Mouse (Mus musculus): Measurements from ENCODE around the gene Boc. TPM values are rescaled to one million over a fixed set of nuclear protein-coding genes. Genes with fewer than 3 reads are reported as not detected.
A peak's percentile ranks its signal among the peaks of the same experiment; 100 is the strongest.

Boc gene
- polyA plus RNA-seq, 1 experiment from 2014 or later = 7.8 TPM

GRCm38 (mm10) chr16:44538401-44539395 is 20.0 kb downstream of the Boc start:
- Histone ChIP-seq H3K36me3 (ENCODE audit: control insufficient read depth, insufficient read depth, low read length) (no peaks in the 10 kb centered on the region), H3K27me3 (ENCODE audit: control insufficient read depth, insufficient read depth, low read length) (no peaks in the 10 kb centered on the region), H3K27ac (ENCODE audit: low read depth, low read length) (no peak overlapping the region), H3K9me3 (ENCODE audit: control insufficient read depth, low read length) (no peaks in the 10 kb centered on the region), H3K4me2 (ENCODE audit: low read depth, low read length) (0 out of 2 replicates have a peak overlapping the region, but pooled peaks have one; percentile 14), H3K9ac (replicated peaks; ENCODE audit: low read depth, low read length) (no peak overlapping the region), H3K4me1 (ENCODE audit: control insufficient read depth, insufficient read depth, low read length) (peaks cover 17% of the 10 kb centered on the region; the same call in 1 of the 2 replicates), H3K4me3 (ENCODE audit: low read depth, low read length) (no peak overlapping the region)
- peak; percentile 41; the same call in 1 of the 2 replicates for ATAC-seq (ENCODE audit: low read depth)
- 45% methylated on average over 16 of the region's 16 CpGs for WGBS

- H3K9me3 ChIP-seq (ENCODE audit: control insufficient read depth, low read length) = no peaks in the 10 kb centered on the region
- H3K27me3 ChIP-seq (ENCODE audit: control insufficient read depth, insufficient read depth, low read length) = no peaks in the 10 kb centered on the region
- peaks cover 39% of the 10 kb centered on the region for H3K4me1 ChIP-seq (ENCODE audit: control insufficient read depth, insufficient read depth, low read length)
- no peak for ATAC-seq (ENCODE audit: low read depth)
- peak overlapping the region; percentile 3; the same call in 1 of the 2 replicates for H3K4me2 ChIP-seq (ENCODE audit: low read depth, low read length)
- no peak overlapping the region for H3K4me3 ChIP-seq (ENCODE audit: low read depth, low read length)
- H3K27ac ChIP-seq (ENCODE audit: low read depth, low read length) = no peak overlapping the region
- WGBS = 22% methylated on average over 7 of the region's 7 CpGs
- no peak overlapping the region for H3K9ac ChIP-seq (replicated peaks; ENCODE audit: low read depth, low read length)
- no peaks in the 10 kb centered on the region for H3K36me3 ChIP-seq (ENCODE audit: control insufficient read depth, insufficient read depth, low read length)
These were observed 24.6 kb downstream of the Boc start for GRCm38 (mm10) chr16:44534122-44534521.

- H3K9me3 ChIP-seq (ENCODE audit: control insufficient read depth, low read length) = no peaks in the 10 kb centered on the region
- no peak overlapping the region for H3K4me2 ChIP-seq (ENCODE audit: low read depth, low read length)
- H3K4me1 ChIP-seq (ENCODE audit: control insufficient read depth, insufficient read depth, low read length) = peaks cover 36% of the 10 kb centered on the region
- no peak overlapping the region for H3K4me3 ChIP-seq (ENCODE audit: low read depth, low read length)
- H3K27me3 ChIP-seq (ENCODE audit: control insufficient read depth, insufficient read depth, low read length) = no peaks in the 10 kb centered on the region
- H3K9ac ChIP-seq (replicated peaks; ENCODE audit: low read depth, low read length) = no peak overlapping the region
- WGBS = 46% methylated on average over 8 of the region's 8 CpGs
- no peak for ATAC-seq (ENCODE audit: low read depth)
- no peaks in the 10 kb centered on the region for H3K36me3 ChIP-seq (ENCODE audit: control insufficient read depth, insufficient read depth, low read length)
- H3K27ac ChIP-seq (ENCODE audit: low read depth, low read length) = no peak overlapping the region
These were observed 25.2 kb downstream of the Boc start for GRCm38 (mm10) chr16:44533522-44533921.

- Histone ChIP-seq H3K9me3 (ENCODE audit: control insufficient read depth, low read length) (no peaks in the 10 kb centered on the region), H3K27ac (ENCODE audit: low read depth, low read length) (no peak overlapping the region), H3K36me3 (ENCODE audit: control insufficient read depth, insufficient read depth, low read length) (no peaks in the 10 kb centered on the region), H3K4me2 (ENCODE audit: low read depth, low read length) (no peak overlapping the region), H3K27me3 (ENCODE audit: control insufficient read depth, insufficient read depth, low read length) (no peaks in the 10 kb centered on the region), H3K4me1 (ENCODE audit: control insufficient read depth, insufficient read depth, low read length) (peaks cover 33% of the 10 kb centered on the region), H3K4me3 (ENCODE audit: low read depth, low read length) (no peak overlapping the region), H3K9ac (replicated peaks; ENCODE audit: low read depth, low read length) (no peak overlapping the region)
- 47% methylated on average over 16 of the region's 16 CpGs for WGBS
- ATAC-seq (ENCODE audit: low read depth) = no peak
These were observed 25.8 kb downstream of the Boc start for GRCm38 (mm10) chr16:44532851-44533250.

GRCm38 (mm10) chr16:44531239-44531797 is 27.4 kb downstream of the Boc start:
- Histone ChIP-seq H3K4me2 (ENCODE audit: low read depth, low read length) (peak overlapping the region; percentile 55), H3K9me3 (ENCODE audit: control insufficient read depth, low read length) (no peaks in the 10 kb centered on the region), H3K4me3 (ENCODE audit: low read depth, low read length) (peak overlapping the region; percentile 20), H3K4me1 (ENCODE audit: control insufficient read depth, insufficient read depth, low read length) (peaks cover 40% of the 10 kb centered on the region), H3K27me3 (ENCODE audit: control insufficient read depth, insufficient read depth, low read length) (no peaks in the 10 kb centered on the region), H3K9ac (replicated peaks; ENCODE audit: low read depth, low read length) (peak overlapping the region; percentile 50; the same call in 1 of the 2 replicates), H3K36me3 (ENCODE audit: control insufficient read depth, insufficient read depth, low read length) (no peaks in the 10 kb centered on the region), H3K27ac (ENCODE audit: low read depth, low read length) (peak overlapping the region; percentile 83)
- peak; percentile 19; the same call in 1 of the 2 replicates for ATAC-seq (ENCODE audit: low read depth)
- 12% methylated on average over 12 of the region's 12 CpGs for WGBS

GRCm38 (mm10) chr16:44530829-44531228 is 27.9 kb downstream of the Boc start:
- no peaks in the 10 kb centered on the region for H3K9me3 ChIP-seq (ENCODE audit: control insufficient read depth, low read length)
- WGBS = 0% methylated on average over 7 of the region's 7 CpGs
- H3K27ac ChIP-seq (ENCODE audit: low read depth, low read length) = peak overlapping the region; percentile 83
- peak overlapping the region; percentile 55 for H3K4me2 ChIP-seq (ENCODE audit: low read depth, low read length)
- H3K27me3 ChIP-seq (ENCODE audit: control insufficient read depth, insufficient read depth, low read length) = no peaks in the 10 kb centered on the region
- H3K4me3 ChIP-seq (ENCODE audit: low read depth, low read length) = peak overlapping the region; percentile 20
- peak overlapping the region; percentile 50; the same call in 1 of the 2 replicates for H3K9ac ChIP-seq (replicated peaks; ENCODE audit: low read depth, low read length)
- ATAC-seq (ENCODE audit: low read depth) = peak; percentile 90
- H3K4me1 ChIP-seq (ENCODE audit: control insufficient read depth, insufficient read depth, low read length) = peaks cover 41% of the 10 kb centered on the region
- H3K36me3 ChIP-seq (ENCODE audit: control insufficient read depth, insufficient read depth, low read length) = no peaks in the 10 kb centered on the region

- Histone ChIP-seq H3K9me3 (ENCODE audit: control insufficient read depth, low read length) (no peaks in the 10 kb centered on the region), H3K4me3 (ENCODE audit: low read depth, low read length) (no peak overlapping the region; the same call in 1 of the 2 replicates), H3K27me3 (ENCODE audit: control insufficient read depth, insufficient read depth, low read length) (no peaks in the 10 kb centered on the region), H3K36me3 (ENCODE audit: control insufficient read depth, insufficient read depth, low read length) (no peaks in the 10 kb centered on the region), H3K4me1 (ENCODE audit: control insufficient read depth, insufficient read depth, low read length) (peaks cover 41% of the 10 kb centered on the region), H3K4me2 (ENCODE audit: low read depth, low read length) (peak overlapping the region; percentile 55; the same call in 1 of the 2 replicates), H3K9ac (replicated peaks; ENCODE audit: low read depth, low read length) (peak overlapping the region; percentile 50; the same call in 1 of the 2 replicates), H3K27ac (ENCODE audit: low read depth, low read length) (peak overlapping the region; percentile 83)
- peak; percentile 17 for ATAC-seq (ENCODE audit: low read depth)
- 6% methylated on average over 9 of the region's 9 CpGs for WGBS
These were observed 28.5 kb downstream of the Boc start for GRCm38 (mm10) chr16:44530191-44530590.

- 25% methylated on average over 8 of the region's 8 CpGs for WGBS
- Histone ChIP-seq H3K36me3 (ENCODE audit: control insufficient read depth, insufficient read depth, low read length) (no peaks in the 10 kb centered on the region), H3K27me3 (ENCODE audit: control insufficient read depth, insufficient read depth, low read length) (no peaks in the 10 kb centered on the region), H3K27ac (ENCODE audit: low read depth, low read length) (no peak overlapping the region; the same call in 1 of the 2 replicates), H3K4me2 (ENCODE audit: low read depth, low read length) (peak overlapping the region; percentile 55; the same call in 1 of the 2 replicates), H3K9me3 (ENCODE audit: control insufficient read depth, low read length) (no peaks in the 10 kb centered on the region), H3K4me1 (ENCODE audit: control insufficient read depth, insufficient read depth, low read length) (peaks cover 41% of the 10 kb centered on the region), H3K4me3 (ENCODE audit: low read depth, low read length) (no peak overlapping the region), H3K9ac (replicated peaks; ENCODE audit: low read depth, low read length) (no peak overlapping the region)
- ATAC-seq (ENCODE audit: low read depth) = no peak
These were observed 29.0 kb downstream of the Boc start for GRCm38 (mm10) chr16:44529691-44530090.

Measured in neural tube, embryonic 14.5 days (tissue).